Mouse (Mus musculus) gastrocnemius, postnatal 10 days (tissue): Measurements from ENCODE around the gene Gm15319. TPM values are rescaled to one million over a fixed set of nuclear protein-coding genes. Genes with fewer than 3 reads are reported as not detected.
"Not testable (repeated sequence)": the region's sequence is repeated elsewhere in the genome, so short reads cannot be mapped to it uniquely, and the experiment has no call there.

ENCODE experiments used
- DNase-seq: peaks from one replicate; pipeline ENCODE4 v3.0.0; 2021; ENCODE audit warnings: mixed read lengths
- long read RNA-seq, 2 experiments: library from polyadenylated mRNA; stranded (forward); transcript quantifications; one replicate each; pipeline ENCODE4 v2.0.0; 2021
- total RNA-seq, 2 experiments: library from RNA; stranded (reverse); gene quantifications; 2 replicates each; pipeline ENCODE4 v1.2.3; 2021

The Gm15319 gene
- total RNA-seq: under 1 TPM in 1 of 2 experiments, not detected in 1; 0.09 TPM
- long read RNA-seq, experiment 1: 0 reads
- long read RNA-seq, experiment 2: 0 reads

GRCm38 (mm10) chr8:20363110-20363509, at the start of gene Gm15319:
Gm15319 (minus strand) TSS chr8:20363210.
- not testable (repeated sequence) for DNase-seq

GRCm38 (mm10) chr8:20410355-20410754, 47.3 kb upstream of the Gm15319 start:
- DNase-seq: not testable (repeated sequence)

- DNase-seq: peak; percentile 27
Observed at GRCm38 (mm10) chr8:20408441-20409030, 45.5 kb upstream of the Gm15319 start.

- DNase-seq: peak; percentile 8
Observed at GRCm38 (mm10) chr8:20389363-20389739, 26.3 kb upstream of the Gm15319 start.

- DNase-seq: peak; percentile 42
Observed at GRCm38 (mm10) chr8:20388706-20389362, 25.8 kb upstream of the Gm15319 start.

- peak; percentile 45 for DNase-seq
Observed at GRCm38 (mm10) chr8:20387121-20387794, 24.2 kb upstream of the Gm15319 start.

GRCm38 (mm10) chr8:20384990-20385389, 22.0 kb upstream of the Gm15319 start:
- not testable (repeated sequence) for DNase-seq

- peak; percentile 4 for DNase-seq
Observed at GRCm38 (mm10) chr8:20384131-20384530, 21.1 kb upstream of the Gm15319 start.

GRCm38 (mm10) chr8:20382146-20382545, 19.1 kb upstream of the Gm15319 start:
- DNase-seq: not testable (repeated sequence)

GRCm38 (mm10) chr8:20381637-20382036, 18.6 kb upstream of the Gm15319 start:
- not testable (repeated sequence) for DNase-seq

GRCm38 (mm10) chr8:20381239-20381620, 18.2 kb upstream of the Gm15319 start:
- not testable (repeated sequence) for DNase-seq

GRCm38 (mm10) chr8:20380590-20381238, 17.7 kb upstream of the Gm15319 start:
- DNase-seq: peak; percentile 31

- DNase-seq: not testable (repeated sequence)
Observed at GRCm38 (mm10) chr8:20379650-20380436, 16.8 kb upstream of the Gm15319 start.

GRCm38 (mm10) chr8:20378786-20379649, 16.0 kb upstream of the Gm15319 start:
- DNase-seq: peak; percentile 37

GRCm38 (mm10) chr8:20378353-20378752, 15.3 kb upstream of the Gm15319 start:
- peak; percentile 39 for DNase-seq

GRCm38 (mm10) chr8:20375698-20376097, 12.7 kb upstream of the Gm15319 start:
- not testable (repeated sequence) for DNase-seq

GRCm38 (mm10) chr8:20356386-20356785, 6.6 kb downstream of the Gm15319 start:
- peak; percentile 2 for DNase-seq

GRCm38 (mm10) chr8:20353579-20353978, 9.4 kb downstream of the Gm15319 start:
- DNase-seq: not testable (repeated sequence)

- not testable (repeated sequence) for DNase-seq
Observed at GRCm38 (mm10) chr8:20302759-20303158, 60.3 kb downstream of the Gm15319 start.

GRCm38 (mm10) chr8:20300042-20300441, 63.0 kb downstream of the Gm15319 start:
- not testable (repeated sequence) for DNase-seq
